Mouse (Mus musculus) A20 (cell line): ENCODE data around the gene Enc1.

Source experiments
- DNase-seq: peaks from one replicate; pipeline ENCODE4 v3.0.0-alpha.2; 2011; ENCODE audit warnings: low read depth, low spot score

Gene Enc1

GRCm38 (mm10) chr13:97292026-97292425 lies 51.1 kb downstream of the Enc1 start:
- no peak for DNase-seq

- DNase-seq = no peak
Observed at GRCm38 (mm10) chr13:97292451-97293245, 51.7 kb downstream of the Enc1 start.

GRCm38 (mm10) chr13:97295101-97295852 lies 54.4 kb downstream of the Enc1 start:
- DNase-seq = no peak

GRCm38 (mm10) chr13:97295853-97296219 lies 54.9 kb downstream of the Enc1 start:
- DNase-seq = no peak

GRCm38 (mm10) chr13:97296281-97296680 lies 55.4 kb downstream of the Enc1 start:
- no peak for DNase-seq

- no peak for DNase-seq
Observed at GRCm38 (mm10) chr13:97296757-97297156, 55.9 kb downstream of the Enc1 start.

- no peak for DNase-seq
Observed at GRCm38 (mm10) chr13:97297418-97298050, 56.6 kb downstream of the Enc1 start.

GRCm38 (mm10) chr13:97298896-97299295 lies 58.0 kb downstream of the Enc1 start:
- DNase-seq = no peak

- DNase-seq = no peak
Observed at GRCm38 (mm10) chr13:97299877-97300873, 59.3 kb downstream of the Enc1 start.
